Mouse (Mus musculus) c-Kit-negative CD71-positive TER-119-positive erythroid progenitor cells, embryonic 14.5 days (primary cell): Measurements from ENCODE around the gene Vtcn1.
"Not testable (repeated sequence)": the region's sequence is repeated elsewhere in the genome, so short reads cannot be mapped to it uniquely, and the experiment has no call there.

Experiments used
- DNase-seq: peaks from one replicate; pipeline ENCODE4 v3.0.0-alpha.2; 2013; ENCODE audit warnings: low read depth, low spot score

Gene Vtcn1

DNA sequence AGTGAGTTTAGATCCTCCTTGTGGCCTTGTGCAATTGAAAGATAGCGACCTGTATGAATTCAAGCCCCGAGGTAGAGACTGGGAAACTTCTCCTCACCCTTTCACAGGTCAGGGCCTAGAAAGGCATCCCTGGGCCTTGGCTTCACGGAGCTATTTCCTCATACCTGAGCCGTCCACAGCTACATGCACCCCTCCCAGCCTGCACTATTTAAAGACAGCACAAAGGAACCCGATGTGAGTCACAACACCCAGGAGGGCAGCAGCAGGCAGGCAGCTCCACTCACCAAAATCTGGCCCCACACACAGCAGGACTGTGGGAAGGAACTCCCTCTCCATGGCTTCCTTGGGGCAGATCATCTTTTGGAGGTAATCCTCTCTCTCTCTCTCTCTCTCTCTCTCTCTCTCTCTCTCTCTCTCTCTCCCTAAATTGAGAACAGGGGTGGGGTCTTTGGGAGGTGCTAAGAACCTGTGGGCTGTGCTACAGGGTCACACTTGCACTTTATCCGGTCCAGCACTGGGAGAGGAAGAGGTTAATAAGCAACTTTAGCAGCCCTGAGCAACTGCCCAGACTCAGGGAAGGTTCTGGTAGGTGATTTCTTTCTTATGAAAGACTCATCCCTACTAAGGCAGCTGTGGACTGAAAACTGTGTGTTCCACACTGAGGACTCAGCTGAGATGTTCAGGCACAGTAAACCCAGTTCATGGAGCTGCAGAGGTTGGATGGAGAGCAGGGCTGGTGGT is at the start of gene Vtcn1:
Gene Vtcn1, plus strand, starts transcription at position 235 of the 741 bp plus-strand sequence.
- DNase-seq, result no peak

- no peak for DNase-seq
Observed at GRCm38 (mm10) chr3:100776967-100777366, 48.3 kb upstream of the Vtcn1 start.

GRCm38 (mm10) chr3:100777568-100777967 is 47.7 kb upstream of the Vtcn1 start:
- no peak for DNase-seq

DNA sequence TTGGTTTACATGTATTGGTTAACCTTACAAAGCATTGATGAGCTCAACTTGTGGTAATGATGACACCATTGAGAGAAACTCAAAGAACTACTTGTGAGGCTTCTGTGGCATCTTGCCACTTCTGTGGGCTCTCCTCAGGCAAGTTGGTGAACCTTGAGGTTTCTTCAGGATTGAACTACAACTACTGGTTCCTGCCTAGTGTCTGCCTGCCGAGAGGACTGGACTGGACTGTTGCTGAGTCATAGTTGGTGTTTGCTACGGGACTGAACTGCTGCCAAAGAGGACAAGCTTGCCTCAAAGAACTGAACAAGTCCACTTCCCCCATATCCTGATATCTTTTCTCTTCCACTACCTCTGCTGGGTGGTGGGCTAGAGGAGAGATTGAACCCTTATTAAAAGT is 39.2 kb upstream of the Vtcn1 start:
- no peak for DNase-seq

DNA sequence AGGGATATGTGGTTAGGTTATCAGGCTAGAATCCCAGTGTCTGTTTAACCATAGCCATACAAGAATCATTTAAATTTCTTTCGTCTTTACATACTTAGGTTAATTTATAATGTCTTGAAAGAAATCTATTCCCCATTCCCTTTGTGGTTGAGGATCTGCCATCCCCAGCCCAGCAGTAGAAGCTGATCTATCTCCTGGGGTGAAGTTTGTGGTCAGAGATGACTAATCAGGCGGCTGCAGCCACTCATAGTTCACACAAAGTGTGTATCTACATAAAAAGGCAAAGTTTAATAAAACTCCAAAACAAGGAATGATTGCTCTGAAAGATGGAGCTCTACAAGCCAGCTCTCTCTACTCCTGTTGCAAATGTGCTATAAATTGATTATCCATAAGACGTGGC is 33.6 kb upstream of the Vtcn1 start:
- no peak for DNase-seq

DNA sequence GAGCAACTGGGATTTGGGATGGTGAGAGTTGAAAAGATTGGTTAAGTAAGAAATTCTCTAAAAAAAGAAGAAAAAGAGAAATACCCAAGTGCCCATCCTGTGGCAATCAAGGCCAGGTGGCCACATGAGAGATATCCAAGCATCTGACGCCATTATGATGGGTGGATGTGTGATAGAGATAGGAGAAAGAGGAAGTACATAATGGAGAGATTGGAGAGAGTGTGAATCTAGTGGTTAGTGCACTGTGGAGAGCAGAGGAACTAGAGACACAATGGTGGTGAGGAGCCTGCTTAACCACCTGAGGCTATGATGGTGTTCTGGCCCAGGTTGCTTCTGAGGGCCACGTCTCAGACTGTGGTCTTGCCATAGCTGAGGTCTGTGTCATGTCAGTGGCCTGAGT is 31.9 kb upstream of the Vtcn1 start:
- no peak for DNase-seq

DNA sequence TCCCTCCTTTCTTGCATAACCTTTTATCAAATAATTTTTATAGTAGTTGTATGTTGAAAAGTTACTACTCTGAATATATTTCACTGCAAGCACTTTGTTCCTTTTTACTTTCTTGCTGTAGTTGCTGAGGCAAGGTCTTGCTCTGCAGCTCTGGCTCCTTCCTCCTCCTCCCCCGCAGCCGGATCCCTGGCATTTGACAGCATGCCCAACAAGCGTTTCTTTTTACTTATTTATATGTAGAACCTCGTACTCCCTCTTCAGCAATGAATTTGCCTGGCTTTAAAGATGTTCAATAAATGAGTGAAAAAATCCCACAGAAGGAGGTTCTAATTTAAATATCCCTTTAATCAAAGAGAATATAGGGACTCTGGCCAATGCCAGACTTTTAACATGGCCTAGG is 28.7 kb upstream of the Vtcn1 start:
- DNase-seq, result no peak

GRCm38 (mm10) chr3:100797166-100798145 is 27.8 kb upstream of the Vtcn1 start:
- DNase-seq, result no peak

DNA sequence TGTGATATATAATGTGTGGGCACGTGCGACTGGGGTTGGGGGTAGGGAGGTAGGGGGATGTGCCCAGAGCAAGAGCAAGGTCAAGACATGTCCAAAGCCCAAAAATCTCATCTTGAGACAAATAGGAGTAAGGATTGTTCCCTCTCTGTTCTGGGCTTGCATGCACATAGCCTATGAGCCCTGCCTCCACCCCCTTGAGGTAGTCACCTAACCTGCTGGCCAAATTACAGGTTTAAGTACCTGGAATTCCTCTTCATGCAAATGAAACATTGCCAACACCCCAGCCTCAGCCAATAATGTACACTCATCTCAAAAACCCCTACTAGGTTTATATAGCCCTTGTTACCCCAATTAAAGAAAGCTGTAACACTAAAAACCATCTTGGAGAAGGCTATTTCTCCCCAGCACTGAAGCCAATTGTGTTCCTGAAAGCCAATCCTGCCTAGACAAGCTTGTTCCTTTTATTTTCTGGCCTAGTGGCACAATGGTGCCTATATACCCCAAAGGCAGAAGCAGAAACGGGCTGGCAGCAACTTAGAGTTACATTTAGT is 26.3 kb upstream of the Vtcn1 start:
- DNase-seq, result no peak

- DNase-seq, result no peak
Observed at GRCm38 (mm10) chr3:100804975-100805374, 20.3 kb upstream of the Vtcn1 start.

DNA sequence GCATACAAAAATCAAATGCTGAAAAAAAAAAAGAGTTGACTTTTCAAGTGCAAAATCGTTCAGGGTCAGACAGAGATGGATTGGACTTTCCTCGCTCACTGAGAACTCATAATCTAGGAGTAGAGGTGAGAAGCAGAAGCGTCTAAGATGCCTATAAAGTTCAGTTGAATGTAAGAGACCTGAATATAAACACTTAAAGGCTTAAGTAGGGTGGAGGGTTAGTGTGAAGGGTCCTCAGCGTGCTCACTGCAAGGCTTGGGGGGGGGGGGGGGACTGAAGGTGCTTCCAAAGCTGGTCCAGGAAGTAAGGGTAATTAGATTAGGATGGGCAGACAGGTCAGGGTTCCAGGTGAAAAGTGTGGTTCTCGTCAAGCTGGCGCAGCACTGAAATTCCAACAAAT is 19.3 kb upstream of the Vtcn1 start:
- DNase-seq, result no peak

DNA sequence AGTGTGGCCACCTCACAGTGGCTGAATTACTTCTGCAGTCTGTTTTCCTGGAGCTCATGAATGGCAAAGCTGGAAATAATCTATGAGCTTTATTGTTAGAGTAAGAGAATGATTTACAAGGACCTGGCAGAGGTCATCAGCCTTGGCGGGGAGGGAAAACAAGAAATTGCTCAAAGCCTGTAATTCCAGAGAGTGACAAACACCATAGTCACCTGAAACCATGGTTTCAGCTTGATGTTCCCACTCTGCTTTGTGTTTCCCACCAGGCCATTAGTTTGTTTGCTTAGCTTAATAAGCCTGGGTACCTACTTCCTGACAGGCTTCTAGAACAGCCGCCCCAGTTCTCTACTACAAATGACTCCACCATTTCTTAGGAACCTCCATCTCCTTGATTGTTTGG is 14.8 kb upstream of the Vtcn1 start:
- DNase-seq, result no peak

DNA sequence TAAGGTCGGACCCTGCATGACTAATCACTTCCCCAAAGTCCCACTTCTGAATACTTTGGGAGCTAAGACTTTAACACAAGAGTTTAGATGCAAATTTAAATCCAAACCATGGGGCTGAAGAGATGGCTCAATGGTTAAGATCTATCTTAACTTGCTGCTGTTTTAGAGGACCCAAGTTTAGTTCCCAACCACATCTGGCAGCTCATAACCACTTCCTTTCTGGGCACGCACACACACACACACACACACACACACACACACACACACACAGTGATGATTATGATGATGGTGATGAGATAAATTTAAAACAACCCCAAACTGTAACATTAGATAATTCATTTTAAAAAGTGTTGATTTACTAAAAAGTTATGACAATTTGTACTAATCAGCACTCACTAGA is 13.4 kb upstream of the Vtcn1 start:
- no peak for DNase-seq

DNA sequence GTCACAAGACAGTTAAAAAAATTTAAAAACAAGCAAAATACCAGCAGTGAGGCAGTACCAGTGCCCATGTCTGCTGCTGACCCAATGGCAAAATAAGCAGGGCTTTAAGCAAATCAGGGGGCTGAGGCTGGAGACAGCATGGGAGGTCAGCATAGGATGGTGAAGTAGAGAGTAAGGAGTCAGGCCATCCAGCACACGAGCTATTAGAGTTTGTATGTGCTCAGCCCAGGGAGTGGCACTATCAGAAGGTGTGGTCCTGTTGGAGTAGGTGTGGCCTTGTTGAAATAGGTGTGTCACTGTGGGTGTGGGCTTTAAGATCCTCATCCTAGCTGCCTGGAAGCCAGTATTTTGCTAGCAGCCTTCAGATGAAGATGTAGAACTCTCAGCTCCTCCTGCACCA is 9.8 kb upstream of the Vtcn1 start:
- DNase-seq, result not testable (repeated sequence)

DNA sequence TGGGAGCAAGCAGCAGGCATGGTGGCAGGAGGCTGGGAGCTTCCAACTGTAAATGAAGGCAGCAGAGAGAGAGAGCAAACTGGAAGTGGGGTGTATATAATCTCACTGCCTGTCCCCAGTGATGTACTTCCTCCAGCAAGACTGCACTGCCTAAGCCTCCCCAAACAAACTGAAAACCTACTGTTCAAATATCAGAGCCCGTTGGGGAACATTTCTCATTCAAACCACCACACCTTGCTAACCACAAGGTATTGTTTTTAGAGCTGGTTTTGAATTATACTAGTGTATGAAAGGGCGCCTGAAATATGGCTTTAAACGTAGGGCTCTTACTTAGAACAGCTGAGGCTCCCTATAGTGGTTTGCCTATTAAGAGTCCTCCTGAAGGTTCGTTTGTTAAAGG is 6.5 kb upstream of the Vtcn1 start:
- no peak for DNase-seq

DNA sequence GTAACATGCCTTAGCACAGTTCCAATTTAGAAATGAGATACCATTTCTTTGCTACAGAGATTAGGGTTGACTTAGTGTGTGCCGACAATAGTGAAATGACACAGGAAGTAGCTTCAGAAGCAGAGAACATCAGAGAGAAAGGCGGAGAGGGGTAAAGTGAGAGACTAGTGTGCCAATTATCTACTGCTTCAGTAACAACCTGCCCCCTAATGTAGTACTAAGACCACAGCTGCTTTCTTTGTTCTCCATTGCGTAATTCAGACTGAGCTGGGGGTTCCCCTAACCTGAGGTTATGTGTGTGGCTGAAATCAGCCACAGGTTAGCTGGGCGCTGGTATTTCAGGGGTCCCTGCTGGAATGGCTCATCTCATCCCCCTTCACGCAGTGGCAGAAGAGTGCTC is 5.7 kb upstream of the Vtcn1 start:
- DNase-seq, result no peak

GRCm38 (mm10) chr3:100820852-100821251 is 4.4 kb upstream of the Vtcn1 start:
- no peak for DNase-seq

DNA sequence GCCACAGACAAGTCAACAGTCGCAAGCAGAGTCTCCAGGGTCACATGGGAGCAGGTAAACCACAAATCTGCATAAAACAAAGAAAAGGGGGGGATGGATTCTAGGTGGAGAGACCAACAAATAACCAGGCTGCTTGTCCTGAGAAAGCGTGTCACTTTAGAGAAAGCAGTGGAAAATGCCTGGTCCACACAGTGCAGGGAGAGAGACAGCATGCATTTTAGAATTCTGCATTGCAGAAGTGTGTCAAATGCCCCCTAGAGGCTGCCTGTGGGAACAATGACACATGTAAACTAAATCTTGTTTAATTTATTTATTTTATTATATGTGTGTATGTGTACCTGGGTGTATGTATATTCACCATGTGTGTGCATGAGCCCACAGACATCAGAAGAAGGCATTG is 4.0 kb upstream of the Vtcn1 start:
- DNase-seq, result no peak

DNA sequence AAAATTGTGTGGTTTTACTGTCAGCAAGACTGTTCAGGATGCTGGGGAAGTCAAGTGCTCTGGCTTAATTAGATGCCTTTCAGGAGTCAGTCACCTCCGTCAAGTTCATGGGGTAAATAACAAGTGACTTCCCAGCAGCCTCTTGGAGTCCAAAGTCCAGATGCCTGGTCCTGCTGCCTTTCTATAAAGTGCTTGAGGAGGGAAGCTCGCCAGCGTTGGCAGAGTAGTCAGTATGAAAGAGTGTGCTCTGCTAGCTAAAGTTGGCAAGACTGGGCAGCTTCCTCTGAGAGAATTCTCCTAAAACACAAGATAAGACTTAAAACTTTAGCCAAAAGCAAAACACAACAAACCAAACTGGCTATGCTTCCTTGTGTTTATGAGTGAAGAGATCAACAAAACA is 18.5 kb downstream of the Vtcn1 start:
- DNase-seq, result no peak

GRCm38 (mm10) chr3:100844366-100844765 is 19.1 kb downstream of the Vtcn1 start:
- DNase-seq, result no peak

- no peak for DNase-seq
Observed at GRCm38 (mm10) chr3:100848348-100848747, 23.1 kb downstream of the Vtcn1 start.

GRCm38 (mm10) chr3:100850468-100850867 is 25.2 kb downstream of the Vtcn1 start:
- DNase-seq, result no peak
